Mouse (Mus musculus) megakaryocyte, embryonic 14.5 days (primary cell): Measurements from ENCODE around the gene Hand2. TPM values are rescaled to one million over a fixed set of nuclear protein-coding genes. Genes with fewer than 3 reads are reported as not detected.

Source experiments
- H3K27me3 ChIP-seq: replicated peaks from 2 replicates; pipeline ENCODE3; 2012; ENCODE audit warnings: inconsistent platforms
- H3K36me3 ChIP-seq: replicated peaks from 2 replicates; pipeline ENCODE3; 2012; ENCODE audit warnings: low read length, inconsistent platforms, mixed read lengths
- H3K4me1 ChIP-seq: 2 replicates; pipeline ENCODE4 v1.6.1; 2012; ENCODE audit warnings: inconsistent platforms
- H3K4me3 ChIP-seq: replicated peaks from 2 replicates; pipeline ENCODE3; 2012; ENCODE audit warnings: moderate library complexity, mild to moderate bottlenecking, inconsistent platforms
- H3K9me3 ChIP-seq: 2 replicates; pipeline ENCODE4 v1.6.1; 2012; ENCODE audit warnings: inconsistent platforms
- FLI1 ChIP-seq: IDR thresholded peaks from 2 replicates; pipeline ENCODE4 v1.6.1; 2012; ENCODE audit warnings: low read length, inconsistent platforms, mixed read lengths
- GATA1 ChIP-seq: IDR thresholded peaks from 3 replicates; pipeline ENCODE4 v1.6.1; 2012; ENCODE audit warnings: mixed read lengths, low read length, inconsistent platforms, borderline replicate concordance
- polyA plus RNA-seq: library from polyadenylated mRNA; stranded (reverse); fragments of >175 nt; gene quantifications from 2 replicates; pipeline ENCODE4 v1.2.3, GENCODE M21; 2012; ENCODE audit warnings: low replicate concordance; ENCODE audit not compliant: insufficient read depth

Gene Hand2
- polyA plus RNA-seq, 1 experiment = 0.03 TPM

DNA sequence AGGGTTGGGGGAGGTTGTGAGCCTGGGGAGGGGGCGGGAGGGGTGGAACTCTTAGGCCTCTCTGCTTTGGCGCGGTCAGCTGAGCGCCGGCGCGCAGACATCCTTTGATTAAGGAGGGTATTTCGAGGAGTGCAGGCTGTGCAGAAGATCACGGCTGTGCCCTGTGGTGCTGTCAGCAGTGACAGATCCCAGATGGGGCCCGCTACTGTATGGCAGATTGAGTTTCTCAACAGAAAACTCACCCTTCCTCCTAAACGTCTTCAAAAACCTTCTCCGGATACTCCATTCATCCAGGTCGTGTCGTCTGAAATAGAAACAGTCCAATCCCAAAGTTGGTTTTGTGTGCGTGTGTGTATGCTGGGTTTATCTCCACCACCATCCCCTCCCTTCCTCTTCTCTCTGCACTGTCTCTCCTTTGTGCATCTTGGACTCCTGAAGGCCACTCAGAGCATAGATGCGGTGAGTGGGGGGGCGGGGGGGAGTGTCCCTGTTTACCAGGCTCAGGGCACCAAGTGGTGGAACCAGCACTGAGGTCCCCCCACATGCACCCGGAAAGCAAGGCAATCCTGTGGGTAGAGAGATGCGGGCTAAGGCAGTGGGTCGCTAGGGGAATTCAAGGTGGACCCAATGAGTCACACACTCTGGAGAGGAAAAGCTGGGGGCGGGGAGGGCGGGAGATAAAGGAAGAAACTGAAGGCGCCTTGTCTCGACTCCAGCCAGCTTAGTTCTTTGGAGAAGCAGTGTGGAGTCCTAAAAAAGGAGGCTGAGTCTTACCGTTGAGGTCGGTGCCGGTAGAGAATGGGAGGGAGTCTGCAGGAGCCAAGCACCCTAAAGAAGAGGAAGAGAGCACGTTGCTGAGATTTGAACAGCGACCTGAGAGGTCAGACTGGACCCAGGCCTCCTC is 11.2 kb downstream of the Hand2 start:
- Histone ChIP-seq H3K4me1 (peaks cover 46% of the 10 kb centered on the region), H3K36me3 (no peaks in the 10 kb centered on the region), H3K27me3 (peaks cover 98% of the 10 kb centered on the region), H3K9me3 (peaks cover 16% of the 10 kb centered on the region), H3K4me3 (no peak overlapping the region)
- no peak for TF ChIP-seq FLI1
- TF ChIP-seq GATA1 = no peak

DNA sequence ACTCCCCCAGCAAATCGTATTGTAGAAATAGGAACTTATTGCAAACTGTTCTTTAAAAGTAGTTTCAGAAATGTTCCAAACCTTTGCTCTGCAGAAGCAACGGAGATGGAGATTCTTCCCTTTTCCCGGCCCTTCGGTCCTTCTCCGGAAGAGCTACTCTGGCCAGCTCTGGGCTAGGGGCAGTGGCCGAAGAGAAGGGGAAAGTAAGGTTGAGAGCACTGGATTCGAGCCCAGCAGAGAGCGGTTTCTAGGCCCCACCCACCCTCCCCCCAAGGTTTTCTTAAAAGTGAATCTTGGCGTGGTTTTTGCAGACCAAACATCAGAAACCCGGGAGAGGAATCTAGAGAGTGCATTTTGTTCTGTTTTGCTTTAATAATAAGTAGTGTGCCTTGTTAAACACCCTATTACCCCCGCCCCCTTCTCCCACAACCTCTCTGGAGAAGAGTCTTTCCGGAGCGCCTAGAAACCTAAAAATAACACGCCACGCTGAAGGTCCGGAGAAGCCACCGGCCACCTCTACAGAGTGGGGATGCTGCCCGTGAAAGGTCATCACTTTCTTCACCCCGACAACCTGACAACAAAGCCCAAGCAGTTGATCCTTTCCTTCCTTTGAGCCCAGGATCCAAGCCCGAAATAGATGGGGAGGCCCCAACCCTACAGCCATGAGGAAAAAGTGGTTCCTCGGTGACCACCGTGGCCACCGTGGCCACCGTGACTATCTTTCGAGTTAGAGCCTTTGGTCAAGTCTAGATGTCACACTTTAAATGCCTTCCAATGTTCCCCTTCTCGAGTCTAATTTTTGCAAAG is 12.1 kb downstream of the Hand2 start:
- Histone ChIP-seq H3K36me3 (no peaks in the 10 kb centered on the region), H3K4me3 (peak overlapping the region; percentile 69), H3K4me1 (peaks cover 43% of the 10 kb centered on the region), H3K9me3 (peaks cover 7% of the 10 kb centered on the region), H3K27me3 (peaks cover 96% of the 10 kb centered on the region)
- TF ChIP-seq FLI1 (no peak), GATA1 (no peak)

DNA sequence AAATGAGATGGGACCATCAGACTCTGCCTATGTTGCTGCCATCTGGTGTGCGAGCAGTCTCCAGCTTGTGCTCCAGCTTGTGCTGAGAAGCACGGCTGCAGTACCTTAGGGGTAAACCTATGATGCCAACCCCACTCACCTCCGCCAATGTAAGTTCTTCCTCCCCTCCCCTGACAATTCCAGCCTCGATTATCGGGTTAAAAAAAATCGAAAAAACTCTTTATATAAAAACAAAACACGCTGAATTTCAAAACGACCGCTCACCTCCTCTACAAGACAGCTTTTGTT is 12.6 kb downstream of the Hand2 start:
- peak overlapping the region; percentile 82 for H3K4me3 ChIP-seq
- peaks cover 95% of the 10 kb centered on the region for H3K27me3 ChIP-seq
- peaks cover 4% of the 10 kb centered on the region for H3K9me3 ChIP-seq
- H3K36me3 ChIP-seq = no peaks in the 10 kb centered on the region
- no peak for TF ChIP-seq FLI1
- no peak for TF ChIP-seq GATA1
- H3K4me1 ChIP-seq = peaks cover 37% of the 10 kb centered on the region

DNA sequence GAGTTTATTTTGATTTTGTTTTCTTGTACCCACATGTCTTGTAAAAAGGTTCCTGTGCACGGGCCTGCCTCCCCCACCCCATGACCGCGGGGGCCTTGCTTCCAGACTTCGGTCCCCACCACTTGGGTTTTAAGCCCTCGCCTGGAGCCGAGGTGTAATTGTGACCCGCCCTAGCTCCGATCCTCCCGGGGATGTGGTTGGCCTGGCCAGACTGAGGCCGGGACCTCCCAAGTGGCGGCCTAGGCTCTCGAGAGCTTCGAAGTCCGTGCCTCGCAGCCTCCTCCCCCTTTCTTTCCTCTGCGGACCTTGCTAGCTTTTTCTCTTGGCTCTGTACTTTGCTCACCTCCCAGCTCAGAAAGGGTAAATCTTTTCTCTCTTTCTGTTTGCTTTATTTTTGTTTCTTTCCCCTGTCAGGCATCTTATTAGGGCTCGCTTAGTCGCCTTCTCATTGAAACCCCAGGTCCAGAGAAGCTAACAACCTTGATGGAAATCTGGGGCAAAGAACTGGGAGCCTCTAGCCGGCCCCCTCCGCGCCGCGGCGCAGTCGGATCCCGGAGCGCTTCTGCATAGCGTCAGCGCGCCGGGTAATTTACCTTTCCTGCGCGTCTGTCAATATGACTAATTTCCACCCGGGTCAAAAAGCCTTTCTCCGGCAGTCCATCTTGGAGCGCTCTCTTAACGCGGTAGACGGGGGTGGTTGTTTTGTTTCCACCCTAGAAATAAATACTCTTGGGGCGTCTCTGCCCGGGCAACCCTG is 13.2 kb downstream of the Hand2 start:
- Histone ChIP-seq H3K27me3 (peaks cover 95% of the 10 kb centered on the region), H3K9me3 (peaks cover 4% of the 10 kb centered on the region), H3K36me3 (no peaks in the 10 kb centered on the region), H3K4me3 (peak overlapping the region; percentile 82), H3K4me1 (peaks cover 32% of the 10 kb centered on the region)
- TF ChIP-seq GATA1 = no peak
- no peak for TF ChIP-seq FLI1

DNA sequence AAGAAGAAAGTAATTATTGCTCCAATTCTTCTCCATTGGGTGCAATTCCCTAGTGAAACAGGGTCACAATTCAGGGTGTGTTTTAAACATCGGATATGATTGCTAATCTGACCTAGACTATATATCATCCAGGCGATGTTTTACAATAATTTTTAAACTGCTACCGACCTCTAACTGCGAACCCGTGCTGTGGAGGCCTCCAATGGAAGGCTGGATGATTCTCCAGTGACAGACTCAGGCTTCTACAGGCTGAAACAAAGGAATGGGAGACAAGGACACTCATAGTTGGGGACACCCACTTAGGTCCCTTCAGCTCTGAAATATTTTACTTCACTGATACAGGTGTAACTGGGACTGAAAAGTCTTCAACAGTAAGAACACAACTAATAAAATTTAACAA is 13.9 kb downstream of the Hand2 start:
- Histone ChIP-seq H3K36me3 (no peaks in the 10 kb centered on the region), H3K4me3 (no peak overlapping the region), H3K27me3 (peaks cover 94% of the 10 kb centered on the region), H3K9me3 (no peaks in the 10 kb centered on the region; the same call in 1 of the 2 replicates), H3K4me1 (peaks cover 28% of the 10 kb centered on the region)
- TF ChIP-seq FLI1 = no peak
- TF ChIP-seq GATA1 = no peak

DNA sequence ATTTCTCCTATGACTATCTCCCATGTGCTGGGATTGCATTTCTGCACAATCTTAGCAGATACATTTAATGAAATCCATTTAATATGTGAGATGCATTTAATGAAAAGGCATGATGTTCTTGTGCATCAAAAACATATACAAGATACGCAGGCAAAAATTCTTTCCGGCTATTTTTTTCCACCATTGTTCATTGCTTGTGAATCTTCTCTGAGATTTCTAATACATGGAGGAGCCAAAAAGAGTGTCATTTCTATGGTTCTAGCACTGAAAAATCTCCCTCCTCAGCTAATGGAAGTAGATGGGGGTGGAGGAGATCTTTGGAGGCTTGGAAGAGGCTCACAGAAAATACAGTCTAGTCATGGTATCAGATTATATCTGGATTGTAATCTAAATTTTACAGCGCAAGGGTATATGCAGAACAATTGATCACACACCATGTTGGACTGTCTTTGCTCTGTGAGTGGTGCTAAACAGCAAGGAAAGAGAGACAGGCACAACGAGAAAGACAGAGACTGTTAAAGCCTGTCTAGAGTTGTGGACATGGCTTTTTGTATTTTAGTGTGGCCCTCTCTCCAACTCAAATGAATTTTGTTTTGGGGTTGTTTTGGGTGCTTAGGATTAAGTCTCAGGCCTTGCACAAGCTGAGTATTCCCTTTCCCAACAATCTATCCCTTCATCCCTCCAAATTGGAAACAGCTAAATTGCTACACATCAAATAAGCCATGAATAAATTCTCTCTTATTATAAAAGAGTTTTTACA is 16.7 kb downstream of the Hand2 start:
- H3K27me3 ChIP-seq = peaks cover 95% of the 10 kb centered on the region
- no peak overlapping the region for H3K4me3 ChIP-seq
- H3K4me1 ChIP-seq = peaks cover 28% of the 10 kb centered on the region
- H3K36me3 ChIP-seq = no peaks in the 10 kb centered on the region
- TF ChIP-seq FLI1 (no peak), GATA1 (no peak)
- peaks cover 5% of the 10 kb centered on the region; the same call in 1 of the 2 replicates for H3K9me3 ChIP-seq

DNA sequence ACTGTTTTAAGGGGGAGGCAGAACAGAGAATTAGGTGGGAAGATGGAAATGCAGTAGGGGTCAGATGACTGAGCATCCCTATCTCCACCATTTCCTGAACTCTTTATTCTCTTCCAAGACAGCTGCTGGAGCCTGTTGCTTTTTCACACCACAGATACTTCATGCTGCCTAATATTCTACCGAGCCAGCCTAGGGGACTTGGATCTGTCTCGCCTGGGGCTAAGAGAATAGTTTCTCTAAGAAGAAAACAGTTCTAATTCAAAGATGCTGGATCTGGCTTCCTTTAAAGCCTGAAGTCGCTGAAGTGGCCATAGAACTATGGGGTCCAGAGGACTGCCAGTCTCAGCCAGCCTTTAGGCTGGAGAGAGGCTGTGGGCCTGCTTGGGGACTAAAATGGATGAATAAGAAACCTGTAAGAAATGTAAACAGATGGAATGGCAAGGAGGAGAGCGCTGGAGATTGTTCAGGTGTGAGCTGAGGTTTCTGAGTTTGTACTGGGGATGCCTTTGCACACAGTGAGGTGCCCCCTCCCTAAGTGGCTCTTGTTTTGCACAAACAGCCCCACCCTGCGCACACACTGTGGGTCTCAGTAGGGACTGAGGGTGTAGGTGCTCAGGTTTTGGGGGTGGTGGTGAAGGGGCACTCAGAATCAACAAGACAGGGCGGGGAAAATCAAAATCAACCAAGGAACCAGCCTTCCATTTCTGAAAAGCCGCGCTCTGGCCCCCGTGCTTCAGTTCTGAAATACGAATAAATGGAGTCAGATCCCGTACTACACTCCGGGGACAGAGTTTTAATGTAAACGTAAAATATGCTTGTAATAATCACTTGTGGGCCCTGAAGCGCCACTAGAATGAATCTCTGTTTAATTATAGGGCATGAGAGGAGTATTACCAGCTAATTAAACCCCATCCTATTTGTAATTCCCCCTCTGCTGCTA is 19.2 kb downstream of the Hand2 start:
- H3K4me1 ChIP-seq = peaks cover 8% of the 10 kb centered on the region
- no peak overlapping the region for H3K4me3 ChIP-seq
- no peaks in the 10 kb centered on the region for H3K36me3 ChIP-seq
- TF ChIP-seq GATA1 = no peak
- no peak for TF ChIP-seq FLI1
- H3K9me3 ChIP-seq = 0 out of 2 replicates have a peak, but pooled peaks cover 5% of the 10 kb centered on the region
- peaks cover 94% of the 10 kb centered on the region for H3K27me3 ChIP-seq

DNA sequence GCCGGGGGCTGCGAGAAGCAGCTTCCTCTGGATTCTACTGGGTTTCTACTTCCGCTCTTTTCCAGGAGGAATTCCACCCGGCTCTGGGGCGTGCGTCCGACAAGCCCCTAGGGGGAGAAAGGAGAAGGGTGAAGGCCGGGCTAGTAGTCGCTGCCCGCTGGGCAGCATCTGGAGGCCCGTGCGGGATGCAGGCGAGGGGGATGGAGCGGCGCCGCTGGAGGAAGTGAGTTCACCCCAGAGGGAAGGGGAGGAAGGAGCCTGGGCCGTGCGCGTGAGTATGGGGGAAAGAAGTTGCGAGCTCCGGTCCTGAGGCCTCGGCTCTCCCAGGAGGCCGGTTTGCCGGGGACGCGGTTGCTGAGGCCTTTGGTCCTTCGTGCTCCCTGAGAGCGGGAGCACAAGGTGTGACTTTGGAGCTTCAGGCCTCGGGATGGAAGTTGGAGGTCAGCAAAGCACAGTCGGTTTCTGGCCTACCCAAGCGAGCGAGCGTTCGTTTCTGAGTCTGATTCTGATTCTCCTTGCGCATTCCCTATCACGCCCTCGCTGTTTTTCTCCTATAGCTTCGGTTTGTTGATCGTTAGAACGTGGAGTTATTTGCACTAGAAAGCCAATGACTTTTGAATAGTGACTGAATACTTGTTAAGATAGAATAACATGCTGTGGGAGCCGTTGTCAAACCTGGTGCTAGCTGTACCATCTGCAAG is 20.2 kb downstream of the Hand2 start:
- TF ChIP-seq GATA1 (no peak), FLI1 (no peak)
- Histone ChIP-seq H3K9me3 (0 out of 2 replicates have a peak, but pooled peaks cover 5% of the 10 kb centered on the region), H3K4me3 (peak overlapping the region; percentile 64), H3K4me1 (peaks cover 8% of the 10 kb centered on the region), H3K36me3 (no peaks in the 10 kb centered on the region), H3K27me3 (peaks cover 93% of the 10 kb centered on the region)
